Mouse (Mus musculus): ENCODE results near the gene Akr7a5. TPM values are rescaled to one million over a fixed set of nuclear protein-coding genes. Genes with fewer than 3 reads are reported as not detected.

Gene Akr7a5
- 2.7 TPM for polyA plus RNA-seq (2014; fragmentation: Illumina TruSeq; extraction: RNeasy Lipid Tissue Mini Kit (QIAGEN cat#74804); ENCODE audit: low replicate concordance)

GRCm38 (mm10) chr4:139310171-139310898, at the start of gene Akr7a5, which contains the start of gene Pqlc2:
TSS of gene Akr7a5 (plus strand) at chr4:139310744.
TSS of gene Pqlc2 (minus strand) at chr4:139310708.

GRCm38 (mm10) chr4:139351931-139352711, 41.6 kb downstream of the Akr7a5 start, which contains the start of the genes Mrto4, Emc1 and Ubr4:
TSS of gene Mrto4 (minus strand) at chr4:139352576.
TSS of gene Emc1 (plus strand) at chr4:139352587.
TSS of gene Ubr4 (plus strand) at chr4:139352609.

Other genes with a start within 250 kb of the Akr7a5 start
- not detected for gene Htr6, start 235.2 kb upstream of the Akr7a5 start, polyA plus RNA-seq (2014; fragmentation: Illumina TruSeq; extraction: RNeasy Lipid Tissue Mini Kit (QIAGEN cat#74804); ENCODE audit: low replicate concordance)
- 0.56 TPM for gene Nbl1, start 217.8 kb upstream of the Akr7a5 start, polyA plus RNA-seq (2014; fragmentation: Illumina TruSeq; extraction: RNeasy Lipid Tissue Mini Kit (QIAGEN cat#74804); ENCODE audit: low replicate concordance)
- gene Minos1, start 179.6 kb upstream of the Akr7a5 start, polyA plus RNA-seq (2014; fragmentation: Illumina TruSeq; extraction: RNeasy Lipid Tissue Mini Kit (QIAGEN cat#74804); ENCODE audit: low replicate concordance) = 235 TPM
- gene Capzb, start 117.8 kb upstream of the Akr7a5 start, polyA plus RNA-seq (2014; fragmentation: Illumina TruSeq; extraction: RNeasy Lipid Tissue Mini Kit (QIAGEN cat#74804); ENCODE audit: low replicate concordance) = 39.4 TPM
- 2.8 TPM for gene Pqlc2, start within 50 bp of the Akr7a5 start, polyA plus RNA-seq (2014; fragmentation: Illumina TruSeq; extraction: RNeasy Lipid Tissue Mini Kit (QIAGEN cat#74804); ENCODE audit: low replicate concordance)
- gene Mrto4, start 41.8 kb downstream of the Akr7a5 start, polyA plus RNA-seq (2014; fragmentation: Illumina TruSeq; extraction: RNeasy Lipid Tissue Mini Kit (QIAGEN cat#74804); ENCODE audit: low replicate concordance) = 4.0 TPM
- 3.1 TPM for gene Emc1, start 41.8 kb downstream of the Akr7a5 start, polyA plus RNA-seq (2014; fragmentation: Illumina TruSeq; extraction: RNeasy Lipid Tissue Mini Kit (QIAGEN cat#74804); ENCODE audit: low replicate concordance)
- gene Ubr4, start 41.9 kb downstream of the Akr7a5 start, polyA plus RNA-seq (2014; fragmentation: Illumina TruSeq; extraction: RNeasy Lipid Tissue Mini Kit (QIAGEN cat#74804); ENCODE audit: low replicate concordance) = 1.3 TPM
- 1.0 TPM for gene Iffo2, start 219.8 kb downstream of the Akr7a5 start, polyA plus RNA-seq (2014; fragmentation: Illumina TruSeq; extraction: RNeasy Lipid Tissue Mini Kit (QIAGEN cat#74804); ENCODE audit: low replicate concordance)